Mouse (Mus musculus) left cerebral cortex, postnatal 36 days (tissue): Measurements from ENCODE around the gene Sigmar1. TPM values are rescaled to one million over a fixed set of nuclear protein-coding genes. Genes with fewer than 3 reads are reported as not detected.
"Not testable (repeated sequence)": the region's sequence is repeated elsewhere in the genome, so short reads cannot be mapped to it uniquely, and the experiment has no call there.

Experiments used
- DNase-seq, 2 experiments: peaks; one replicate each; pipeline ENCODE4 v3.0.0; 2021 to 2022; ENCODE audit warnings: low spot score in 2 of 2, mixed read lengths in 1 of 2
- intact Hi-C: fragments of 180-260 bp; cut with DNase I; formaldehyde crosslinking; loops from one replicate; pipeline ENCODE4 v1.15.1; 2025
- total RNA-seq, 2 experiments: library from RNA; stranded (reverse); gene quantifications; 2 replicates each; pipeline ENCODE4 v1.2.3; 2021

The Sigmar1 gene
- total RNA-seq, 2 experiments from 2014 or later = 54.3 to 57.7 TPM

- intact Hi-C loops, DNase-seq: not testable (repeated sequence)
Observed at GRCm38 (mm10) chr4:41690014-41690413, 65.9 kb downstream of the Sigmar1 start.

- DNase-seq, intact Hi-C loops: not testable (repeated sequence)
Observed at GRCm38 (mm10) chr4:41688562-41688961, 67.4 kb downstream of the Sigmar1 start.

Other genes starting within 250 kb of the Sigmar1 start
- 1 to 10 TPM; 3.4 to 5.9 TPM for gene 1110017D15Rik, start 238.8 kb downstream of the Sigmar1 start, total RNA-seq
- gene Fam219a, start 186.6 kb downstream of the Sigmar1 start, total RNA-seq = 100 to 1,000 TPM; 194 to 219 TPM
- gene Dnaic1, start 186.4 kb downstream of the Sigmar1 start, total RNA-seq = 1 to 10 TPM; 9.4 to 10.0 TPM
- gene Enho, start 115.8 kb downstream of the Sigmar1 start, total RNA-seq = 10 to 100 TPM; 60.1 to 71.2 TPM
- 100 to 1,000 TPM; 106 to 115 TPM for gene Cntfr, start 59.1 kb downstream of the Sigmar1 start, total RNA-seq
- gene Il11ra1, start 56.2 kb downstream of the Sigmar1 start, total RNA-seq = 10 to 100 TPM; 35.6 to 39.2 TPM
- gene Rpp25l, start 42.6 kb downstream of the Sigmar1 start, total RNA-seq = 10 to 100 TPM; 27.8 to 33.2 TPM
- gene Dctn3, start 33.0 kb downstream of the Sigmar1 start, total RNA-seq = 100 to 1,000 TPM; 159 to 187 TPM
- under 1 TPM in 1 of 2 experiments, not detected in 1; 0.36 TPM for gene Arid3c, start 25.0 kb downstream of the Sigmar1 start, total RNA-seq
- 10 to 100 TPM; 81.0 to 94.7 TPM for gene Galt, start 929 bp downstream of the Sigmar1 start, total RNA-seq
- 100 to 1,000 TPM; 244 to 288 TPM for gene Ccl27a, start 18.1 kb upstream of the Sigmar1 start, total RNA-seq
- not detected for gene Gm21541, start 147.5 kb upstream of the Sigmar1 start, total RNA-seq
- 10 to 100 TPM; 52.3 to 67.4 TPM for gene Gm20878, start 185.4 kb upstream of the Sigmar1 start, total RNA-seq
- 1 to 10 TPM; 5.1 to 5.6 TPM for gene Fam205a4, start 209.9 kb upstream of the Sigmar1 start, total RNA-seq